Mouse (Mus musculus): ENCODE data around the gene Foxj3. TPM values are rescaled to one million over a fixed set of nuclear protein-coding genes. Genes with fewer than 3 reads are reported as not detected.

Gene Foxj3
- total and polyA plus RNA-seq, 3 experiments, result 13.4 to 33.9 (median 15.3) TPM

DNA sequence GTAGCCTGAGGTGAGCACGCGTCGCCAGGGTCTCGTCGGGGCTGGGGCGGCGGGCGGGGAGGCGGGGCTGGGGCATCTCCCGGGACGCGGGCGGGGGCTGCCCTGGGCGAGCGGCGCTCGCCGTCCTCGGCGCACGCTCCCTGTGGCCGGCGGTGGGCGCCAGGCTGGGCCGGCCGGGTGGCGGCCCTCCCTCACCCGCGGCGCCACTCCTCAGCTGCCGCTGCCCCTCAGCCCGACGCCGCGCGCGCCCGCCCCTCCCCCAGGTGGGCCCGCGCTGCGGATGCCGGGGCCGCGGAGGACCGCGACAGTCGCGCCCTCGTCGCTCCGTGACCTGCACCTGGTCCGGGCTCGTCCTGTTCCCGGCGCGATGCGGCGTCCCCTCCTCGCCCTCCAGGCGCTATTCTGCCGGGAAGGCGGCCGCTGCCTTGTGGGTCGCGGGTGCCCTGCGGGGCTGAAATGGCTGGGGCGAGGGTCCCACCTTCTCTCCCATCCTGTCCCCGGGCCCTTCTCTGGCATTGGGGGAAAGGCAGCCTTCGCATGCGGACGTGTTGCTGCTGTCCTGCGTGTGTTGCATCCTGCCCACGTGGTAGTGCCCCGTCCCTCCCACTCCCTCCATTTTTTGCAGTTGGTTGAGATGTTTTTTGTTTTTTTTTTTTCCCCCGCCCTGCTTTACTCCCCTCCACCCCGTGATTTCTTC is 3.2 kb downstream of the Foxj3 start:
- peak overlapping the region; percentile 85 for H3K4me2 ChIP-seq (ENCODE audit: insufficient read depth, low read depth, poor library complexity, severe bottlenecking)
- peaks cover 0 to 46% of the 10 kb centered on the region in 2 experiments; a peak in 2 of 4 replicates for H3K4me1 ChIP-seq (ENCODE audit: control insufficient read depth in 1 of 2, insufficient read depth in 2 of 2)
- peak overlapping the region; percentile 94 for H3K9ac ChIP-seq (ENCODE audit: insufficient read depth, low read depth)
- H3K27me3 ChIP-seq (replicated peaks), result no peaks in the 10 kb centered on the region
- peaks cover 43% of the 10 kb centered on the region for H3K79me2 ChIP-seq (replicated peaks; ENCODE audit: control insufficient read depth, extremely low read depth, insufficient read depth, poor library complexity, severe bottlenecking)
- H3K9me3 ChIP-seq (replicated peaks; ENCODE audit: low read length), result no peaks in the 10 kb centered on the region
- peak overlapping the region; percentile 82 to 100 (median 99) for H3K4me3 ChIP-seq (replicated peaks in 1 of 3; ENCODE audit: low read depth in 2 of 3, low read length in 2 of 3, poor library complexity in 1 of 3)
- DNase-seq (ENCODE audit: extremely low read depth), result peak; percentile 55
- peaks cover 0 to 2% of the 10 kb centered on the region in 2 experiments for H3K36me3 ChIP-seq (replicated peaks in 1 of 2; ENCODE audit: control insufficient read depth in 1 of 2, insufficient read depth in 1 of 2, low read length in 1 of 2)
- in situ Hi-C loops (cut with MboI; ENCODE audit: low pct_ligation_motif_present, low pct_unique_long_range_greater_than_20kb, low sequenced_read_pairs), result loop anchor here (10.0 kb wide), 2 partner anchors 105 to 295 kb away; no protein-coding TSS in a partner anchor
- TF ChIP-seq USF2 (conservative IDR thresholded peaks at IDR 0.05; ENCODE audit: low read depth, low read length) (0 out of 2 replicates have a peak, but pooled peaks have one; percentile 9), ZNF384 (IDR thresholded peaks at IDR 0.05; ENCODE audit: low read depth, low read length) (peak; percentile 86), NRF1 (IDR thresholded peaks at IDR 0.05; ENCODE audit: low read depth, low read length) (peak; percentile 64), ELF1 (IDR thresholded peaks at IDR 0.05; ENCODE audit: low read depth, low read length) (no peak), NELFE (IDR thresholded peaks at IDR 0.05; ENCODE audit: low read depth, low read length) (peak; percentile 25; the same call in 1 of the 2 replicates), HCFC1 (IDR thresholded peaks at IDR 0.05; ENCODE audit: low read depth, low read length) (peak; percentile 37; the same call in 1 of the 2 replicates), UBTF (IDR thresholded peaks at IDR 0.05; ENCODE audit: low read depth, low read length) (0 out of 2 replicates have a peak, but pooled peaks have one; percentile 30), USF1 (IDR thresholded peaks at IDR 0.05; ENCODE audit: low read depth, low read length) (peak; percentile 63), MYC (IDR thresholded peaks at IDR 0.05; ENCODE audit: low read depth, low read length) (peak; percentile 83), MXI1 (IDR thresholded peaks at IDR 0.05; ENCODE audit: low read depth, low read length) (peak; percentile 99), MAZ (IDR thresholded peaks at IDR 0.05; ENCODE audit: low read depth, low read length) (no peak), SIN3A (IDR thresholded peaks at IDR 0.05; ENCODE audit: low read length) (peak; percentile 64), BHLHE40 (IDR thresholded peaks at IDR 0.05; ENCODE audit: low read depth, low read length) (peak; percentile 34; the same call in 1 of the 2 replicates), ZC3H11A (IDR thresholded peaks at IDR 0.05; ENCODE audit: low read depth, low read length) (no peak), RCOR1 (conservative IDR thresholded peaks at IDR 0.05; ENCODE audit: low read depth, low read length) (no peak), EP300 (IDR thresholded peaks at IDR 0.05; ENCODE audit: low read length) (no peak), IRF4 (IDR thresholded peaks at IDR 0.05; ENCODE audit: low read depth, low read length) (no peak), MAX (IDR thresholded peaks at IDR 0.05; ENCODE audit: low read length) (peak; percentile 95), ZKSCAN1 (IDR thresholded peaks at IDR 0.05; ENCODE audit: borderline replicate concordance, low read depth, low read length) (no peak), ETS1 (conservative IDR thresholded peaks at IDR 0.05; ENCODE audit: low read depth, low read length) (no peak), PAX5 (IDR thresholded peaks at IDR 0.05; ENCODE audit: low read length) (no peak), GABPA (IDR thresholded peaks at IDR 0.05; ENCODE audit: insufficient replicate concordance, low read depth, low read length) (no peak), MEF2A (IDR thresholded peaks at IDR 0.05; ENCODE audit: borderline replicate concordance, low read depth, low read length) (0 out of 2 replicates have a peak, but pooled peaks have one; percentile 17)
- H3K27ac ChIP-seq (ENCODE audit: insufficient read depth, low read depth), result peak overlapping the region; percentile 85
- dilution Hi-C loops (cut with MboI; ENCODE audit: extremely low pct_ligation_motif_present, extremely low pct_unique_long_range_greater_than_20kb, low sequenced_read_pairs), result no loop called here

All from CH12.LX (cell line).